Mouse (Mus musculus): ENCODE data around the gene Gba2.
"Not testable (repeated sequence)": the region's sequence is repeated elsewhere in the genome, so short reads cannot be mapped to it uniquely, and the experiment has no call there.

Gba2 gene

DNA sequence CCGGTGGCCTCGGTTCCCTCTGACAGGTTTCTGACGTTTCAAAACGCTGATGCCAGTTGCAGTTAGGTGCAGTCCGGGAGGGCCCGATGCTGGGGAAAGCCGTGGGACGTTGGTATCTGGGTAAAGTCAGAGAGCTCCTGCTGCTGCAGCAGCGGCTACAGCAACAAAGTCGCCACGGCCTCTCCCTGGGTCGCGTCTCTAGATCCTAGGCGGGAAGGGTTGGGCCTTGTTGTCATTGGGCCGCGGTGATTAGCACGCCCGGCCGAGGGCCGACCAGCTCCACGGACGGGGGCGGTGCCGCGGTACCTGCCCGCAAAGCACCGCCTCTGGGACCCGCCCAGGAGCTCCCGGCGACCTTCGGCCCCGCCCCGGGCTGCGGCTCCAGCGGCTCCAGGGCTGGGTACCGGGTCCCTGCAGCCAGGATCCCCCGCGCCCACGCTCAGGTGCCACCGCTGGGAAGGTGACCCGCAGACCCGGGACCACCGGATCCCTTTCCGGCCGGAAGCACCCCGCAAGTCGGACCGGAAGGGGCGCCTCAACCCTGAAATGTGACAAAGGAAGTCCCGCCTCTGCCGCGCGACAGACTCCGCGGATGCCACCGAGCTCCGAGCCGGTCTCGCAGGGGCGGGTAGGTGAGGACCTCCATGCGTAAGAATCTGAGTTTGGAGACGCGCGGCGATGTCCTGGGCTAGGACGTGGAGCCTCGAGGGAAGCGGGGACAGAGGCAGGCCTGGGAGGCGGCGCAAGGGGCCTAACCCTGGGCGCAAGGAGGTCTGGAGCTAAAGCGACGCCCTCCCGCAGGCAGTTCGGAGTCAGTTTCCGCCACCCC, at the start of gene Gba2, which contains the start of gene Rgp1:
Gene Gba2 (minus strand): TSS at position 498 of the 829 bp plus-strand sequence.
Gene Rgp1 (plus strand): TSS at position 340 of the 829 bp plus-strand sequence.
- DNase-seq: peak; percentile 90

- no peak for DNase-seq
These were observed 41.6 kb upstream of the Gba2 start for GRCm38 (mm10) chr4:43620146-43620778.

DNA sequence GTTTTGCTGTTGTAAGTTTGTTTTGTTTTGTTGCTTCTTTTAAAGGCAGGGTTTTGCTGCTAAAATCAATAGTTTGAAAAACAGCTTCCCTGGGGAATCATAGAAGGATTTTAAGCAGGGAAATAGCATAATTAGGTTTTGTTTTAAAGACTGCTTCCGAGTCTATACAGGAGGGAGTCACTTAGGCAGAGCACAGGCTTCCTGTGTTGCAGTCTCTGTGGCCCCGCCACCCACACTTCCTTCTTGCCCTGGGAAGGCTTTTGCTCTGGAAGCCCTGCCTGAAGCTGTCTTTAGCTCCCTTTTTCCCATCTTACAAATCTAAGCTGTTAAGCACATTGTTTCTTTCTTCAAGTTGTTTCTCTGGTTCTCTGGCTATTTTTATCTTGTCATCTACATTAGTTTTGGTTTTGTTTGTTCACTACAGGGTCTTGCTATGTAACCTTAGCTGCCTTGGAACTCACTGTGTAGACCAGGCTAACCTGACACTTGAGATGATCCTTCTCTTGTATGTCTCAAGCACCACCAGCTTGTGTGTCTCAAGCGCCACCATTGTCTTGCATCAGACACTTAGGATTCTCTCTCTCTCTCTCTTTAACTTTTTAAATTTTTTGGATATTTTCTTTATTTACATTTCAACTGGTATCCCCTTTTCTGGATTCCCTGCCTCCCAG, 34.5 kb upstream of the Gba2 start:
- no peak for DNase-seq

DNA sequence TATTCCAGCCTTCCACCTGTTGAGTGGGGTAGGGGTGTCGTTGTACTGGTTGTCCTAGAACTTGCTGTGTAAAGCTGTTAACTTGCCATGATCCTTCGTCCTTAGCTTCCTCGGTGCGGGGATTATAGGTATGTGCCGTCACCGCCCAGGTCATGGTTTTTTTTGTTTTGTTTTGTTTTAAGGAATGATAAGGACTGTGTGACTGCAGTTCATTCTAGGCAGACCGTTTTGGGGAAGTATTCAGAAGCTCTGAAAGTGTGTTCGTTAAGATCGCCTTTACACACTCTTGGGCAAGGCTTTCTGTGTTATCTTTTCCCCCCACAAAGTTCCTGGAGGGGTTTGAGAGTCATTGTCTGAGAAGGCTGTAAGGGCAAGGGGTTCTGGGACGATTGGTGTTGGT, 33.9 kb upstream of the Gba2 start:
- no peak for DNase-seq

DNA sequence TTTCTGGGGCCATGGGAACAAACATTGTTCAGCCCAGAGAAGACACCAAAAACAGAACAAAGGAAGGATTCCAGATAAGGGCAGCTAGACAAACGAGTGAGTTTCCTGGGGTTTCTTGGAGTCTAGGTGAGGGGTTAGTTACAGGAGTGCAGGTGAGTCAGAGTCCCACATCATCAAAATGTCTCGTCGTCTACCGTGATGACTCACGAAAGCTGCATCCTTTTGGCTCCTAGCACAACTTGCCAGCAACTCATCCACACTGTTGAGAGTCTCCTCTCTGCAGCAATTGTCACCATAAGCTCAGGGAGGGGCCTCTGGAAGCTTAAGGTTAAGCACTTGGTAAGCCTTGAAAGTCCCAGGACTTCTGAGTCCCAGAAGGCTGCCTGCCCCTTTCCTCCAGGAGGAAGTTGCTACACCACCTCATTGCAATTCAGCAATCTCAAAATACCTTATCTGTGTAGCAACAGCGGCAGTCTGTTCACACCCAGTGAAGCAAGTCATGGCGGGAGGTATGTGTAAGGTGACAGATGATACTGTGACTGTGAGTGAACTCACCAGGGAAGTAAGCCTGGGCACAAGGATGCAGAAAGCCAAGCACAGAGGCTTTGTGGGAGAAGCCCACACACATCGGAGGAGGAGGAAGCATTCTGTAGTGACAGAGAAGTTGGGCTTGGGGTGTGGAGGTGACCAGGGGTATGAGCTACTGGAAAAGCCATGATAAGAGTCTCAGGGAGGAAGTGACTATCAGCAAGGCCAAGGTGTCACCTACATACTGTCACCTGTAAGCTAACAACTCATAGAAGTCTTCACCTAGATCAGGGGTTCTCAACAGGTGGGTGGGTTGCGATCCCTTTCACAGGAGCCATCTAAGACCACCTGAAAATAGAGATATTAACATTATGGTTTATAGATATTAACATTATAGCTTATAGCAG, 26.3 kb upstream of the Gba2 start:
- no peak for DNase-seq

- DNase-seq: no peak
These were observed 25.4 kb upstream of the Gba2 start for GRCm38 (mm10) chr4:43604099-43604498.

- DNase-seq: no peak
These were observed 21.7 kb upstream of the Gba2 start for GRCm38 (mm10) chr4:43600195-43600934.

GRCm38 (mm10) chr4:43598650-43599380, 20.1 kb upstream of the Gba2 start:
- DNase-seq: no peak

DNA sequence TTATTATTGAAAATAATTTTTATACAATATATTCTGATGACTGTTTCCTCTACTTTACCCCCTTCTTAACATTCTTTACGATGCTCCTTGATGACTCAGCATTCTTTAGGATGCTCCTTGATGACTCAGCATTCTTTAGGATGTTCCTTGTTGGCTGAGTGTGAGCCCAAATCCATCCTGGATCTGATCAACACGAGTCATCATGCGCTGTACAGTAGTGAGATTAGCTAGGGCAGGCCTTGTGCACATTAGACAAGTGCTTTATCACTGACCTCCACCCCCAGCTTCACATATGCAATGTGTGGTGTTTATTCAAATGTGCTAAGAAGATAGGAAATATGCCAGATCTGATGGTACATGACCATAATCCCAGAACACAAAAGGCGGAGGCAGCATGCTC, 19.5 kb upstream of the Gba2 start:
- DNase-seq: no peak

GRCm38 (mm10) chr4:43596597-43596996, 17.9 kb upstream of the Gba2 start:
- DNase-seq: not testable (repeated sequence)

DNA sequence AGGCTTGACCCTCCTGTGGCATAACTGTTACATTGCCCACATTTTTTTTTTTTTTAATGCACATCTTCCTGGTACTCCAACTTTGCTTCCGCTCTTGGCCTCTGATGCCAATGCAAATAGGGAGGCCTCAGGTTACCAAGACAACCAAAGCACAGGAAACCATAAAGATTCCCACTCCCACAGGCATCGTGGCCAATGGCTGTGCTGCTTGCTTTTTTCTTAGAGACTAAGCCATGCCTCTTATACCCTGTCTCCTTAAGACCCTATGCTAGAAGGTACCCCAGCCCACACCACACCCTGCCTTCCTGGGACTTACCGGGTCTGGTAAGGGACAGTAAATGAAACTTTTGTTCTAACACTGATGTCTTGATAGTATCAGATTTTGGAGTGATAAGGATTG, 14.8 kb upstream of the Gba2 start:
- no peak for DNase-seq

- no peak for DNase-seq
These were observed 13.3 kb upstream of the Gba2 start for GRCm38 (mm10) chr4:43591961-43592360.

GRCm38 (mm10) chr4:43591543-43591942, 12.9 kb upstream of the Gba2 start:
- no peak for DNase-seq

DNA sequence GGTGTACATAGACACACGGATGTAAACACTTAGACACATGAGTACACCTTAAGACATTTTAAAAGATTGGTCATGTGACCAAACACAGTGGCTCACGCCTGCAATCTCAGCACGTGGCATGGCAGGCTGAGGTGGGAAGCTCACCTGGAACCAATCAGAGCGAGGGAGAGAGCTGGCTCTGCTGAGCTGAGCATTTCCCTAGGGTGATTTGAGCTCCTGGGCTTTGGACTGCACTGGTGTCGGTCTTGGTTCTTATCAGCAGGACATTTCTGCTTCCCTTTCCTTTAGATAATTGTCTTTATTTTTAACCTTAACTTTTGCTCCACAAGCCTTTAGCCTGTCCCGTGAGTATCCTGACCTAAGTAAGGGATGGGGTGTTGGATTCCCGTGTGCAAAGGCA, 9.0 kb upstream of the Gba2 start:
- no peak for DNase-seq

GRCm38 (mm10) chr4:43586411-43586810, 7.7 kb upstream of the Gba2 start:
- no peak for DNase-seq

DNA sequence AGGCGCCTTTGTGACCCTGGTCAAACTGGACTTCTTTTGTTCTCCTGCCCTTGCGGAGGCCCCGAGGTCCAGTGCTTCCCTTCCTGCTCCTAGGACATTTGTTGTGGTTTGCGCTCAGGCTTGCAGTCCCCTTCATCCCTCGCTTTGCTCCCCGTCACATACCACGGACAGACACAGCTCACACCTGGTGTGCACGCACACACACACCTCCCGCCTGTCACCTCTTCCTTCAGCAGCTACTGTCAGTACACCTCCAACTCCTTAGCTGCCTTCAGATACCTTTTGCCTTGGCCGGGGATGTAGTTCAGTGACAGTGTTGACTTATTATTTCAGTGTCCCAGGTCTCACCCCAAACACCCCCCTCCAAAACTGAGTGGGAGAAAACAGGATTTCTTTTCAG, 7.0 kb upstream of the Gba2 start:
- DNase-seq: no peak

GRCm38 (mm10) chr4:43584444-43585416, 6.1 kb upstream of the Gba2 start, which contains the start of gene Msmp:
Msmp (minus strand) TSS chr4:43584494.
- DNase-seq: no peak

DNA sequence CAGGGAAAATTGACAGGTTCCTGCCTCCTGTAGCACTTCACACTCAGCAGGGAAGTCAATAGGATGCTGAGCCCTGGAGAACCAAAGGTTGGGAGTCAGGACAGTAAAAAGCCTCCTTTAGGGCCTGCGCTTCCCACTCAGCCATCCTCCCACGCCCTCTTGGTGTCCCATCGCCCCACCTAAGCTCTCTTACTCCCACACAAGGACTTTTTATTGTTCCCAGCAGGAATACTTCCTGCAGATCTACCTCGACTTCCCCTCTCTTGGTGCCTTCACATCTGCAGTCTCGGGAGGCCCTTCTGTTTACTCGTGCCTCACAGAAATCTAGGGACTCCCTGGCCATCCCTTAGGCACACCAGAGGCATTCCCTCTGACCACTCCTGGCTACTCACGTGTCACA, 4.7 kb upstream of the Gba2 start:
- no peak for DNase-seq

- DNase-seq: no peak
These were observed 3.6 kb upstream of the Gba2 start for GRCm38 (mm10) chr4:43582241-43582640.

DNA sequence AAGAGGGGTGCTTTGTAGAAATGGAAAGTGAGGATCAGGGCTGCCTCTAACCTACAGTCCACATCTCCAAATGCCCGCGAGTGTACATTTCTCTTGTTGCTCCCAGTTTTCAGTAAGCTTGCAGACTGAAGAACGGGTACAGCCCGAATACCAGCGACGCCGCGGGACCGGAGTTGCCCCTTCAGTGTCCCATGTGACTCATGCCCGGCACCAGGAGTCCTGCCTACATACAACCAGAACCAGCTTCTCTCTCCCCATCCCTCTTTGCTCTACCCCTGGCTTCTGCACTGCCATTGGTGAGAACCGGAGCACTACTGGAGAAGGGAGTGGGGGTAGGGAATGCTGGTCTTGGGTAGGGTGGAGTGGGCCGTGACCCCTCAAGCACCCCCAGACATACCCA, 2.7 kb upstream of the Gba2 start:
- DNase-seq: no peak
